Mouse (Mus musculus) embryonic fibroblast, embryonic 13.5 days (primary cell): ENCODE results near the gene Agfg2.

Experiments
- CTCF ChIP-seq: IDR thresholded peaks from 2 replicates; pipeline ENCODE4 v1.5.1; 2011; ENCODE audit warnings: mild to moderate bottlenecking, control low read depth, low read length, moderate library complexity, borderline replicate concordance; ENCODE audit not compliant: insufficient read depth
- POLR2A ChIP-seq: IDR thresholded peaks from 2 replicates; pipeline ENCODE4 v1.6.1; 2011; ENCODE audit warnings: low read depth, mild to moderate bottlenecking, control low read depth, low read length, moderate library complexity

DNA sequence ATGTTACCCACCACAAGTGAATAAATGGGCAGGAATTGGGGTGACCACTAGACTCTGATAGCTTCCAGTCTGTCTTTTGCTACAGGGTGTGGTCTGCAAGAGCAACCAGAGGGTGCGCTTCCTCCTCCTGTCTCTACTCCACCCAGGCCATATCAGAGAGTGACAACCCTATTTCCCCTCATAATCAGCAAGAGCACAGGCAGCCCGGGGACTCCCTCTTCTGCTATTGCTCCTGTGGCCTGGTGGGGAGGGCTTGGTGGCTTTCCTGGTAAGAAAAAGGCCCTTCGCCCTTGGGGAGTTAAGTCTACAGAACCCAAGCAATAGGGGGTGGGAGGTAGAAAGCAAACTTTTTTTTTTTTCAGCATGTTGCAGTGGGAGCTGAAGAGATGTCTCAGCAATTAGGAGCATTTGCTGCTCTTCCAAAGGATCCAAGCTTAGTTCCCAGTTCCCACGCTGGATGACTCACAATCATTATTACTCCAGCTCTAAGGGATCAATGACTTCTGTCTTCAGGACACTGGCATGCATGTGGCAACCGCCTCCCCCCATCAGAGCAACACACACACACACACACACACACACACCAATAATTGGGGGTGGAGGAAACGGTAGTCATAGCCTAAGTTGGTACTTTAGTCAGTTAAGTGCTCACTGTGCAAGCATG lies 1.7 kb upstream of the Agfg2 start:
- TF ChIP-seq CTCF (no peak), POLR2A (no peak)
